Mouse (Mus musculus) G1E (cell line): ENCODE measurements around the gene Spib. TPM values are rescaled to one million over a fixed set of nuclear protein-coding genes. Genes with fewer than 3 reads are reported as not detected.

ENCODE experiments used
- ATAC-seq: 2 replicates; pipeline ENCODE4 v1.8.0; 2016; ENCODE audit warnings: mild to moderate bottlenecking; ENCODE audit not compliant: insufficient number of reproducible peaks, poor library complexity, low FRiP score, severe bottlenecking; ENCODE audit errors: extremely low read depth
- DNase-seq: peaks from one replicate; pipeline ENCODE4 v3.0.0; 2012; ENCODE audit warnings: low spot score
- H3K27me3 ChIP-seq: 2 replicates; pipeline ENCODE4 v1.6.1; 2012; ENCODE audit warnings: mild to moderate bottlenecking, low read length, inconsistent platforms; ENCODE audit not compliant: insufficient read depth
- H3K36me3 ChIP-seq: replicated peaks from 2 replicates; pipeline ENCODE3; 2012; ENCODE audit warnings: mild to moderate bottlenecking, inconsistent platforms
- H3K4me1 ChIP-seq: 2 replicates; pipeline ENCODE4 v1.6.1; 2012; ENCODE audit warnings: low read depth, low read length, inconsistent platforms, mixed read lengths; ENCODE audit not compliant: insufficient read depth
- H3K4me3 ChIP-seq: 2 replicates; pipeline ENCODE4 v1.5.1; 2012; ENCODE audit warnings: low read depth, mild to moderate bottlenecking, inconsistent platforms, low read length, moderate library complexity, mixed read lengths
- H3K9me3 ChIP-seq: replicated peaks from 2 replicates; pipeline ENCODE4 v1.6.1; 2012; ENCODE audit warnings: inconsistent platforms
- CTCF ChIP-seq: IDR thresholded peaks from 2 replicates; pipeline ENCODE4 v1.5.1; 2012; ENCODE audit warnings: low read depth, low read length, inconsistent platforms, mixed read lengths
- GATA1 ChIP-seq: IDR thresholded peaks from 2 replicates; pipeline ENCODE4 v1.6.1; 2012; ENCODE audit warnings: borderline replicate concordance, low read length, inconsistent platforms, mixed read lengths
- GATA2 ChIP-seq: IDR thresholded peaks from 2 replicates; pipeline ENCODE4 v1.6.1; 2012; ENCODE audit warnings: low read depth, low read length, inconsistent platforms, borderline replicate concordance
- POLR2AphosphoS5 ChIP-seq: IDR thresholded peaks from 2 replicates; pipeline ENCODE4 v1.6.1; 2012; ENCODE audit warnings: low read depth, low read length, inconsistent platforms; ENCODE audit not compliant: insufficient replicate concordance
- TAL1 ChIP-seq: conservative IDR thresholded peaks from 2 replicates; pipeline ENCODE4 v1.6.1; 2012; ENCODE audit warnings: low read depth, low read length, inconsistent platforms, mixed read lengths
- polyA plus RNA-seq: library from polyadenylated mRNA; stranded (reverse); fragments of >175 nt; gene quantifications from 2 replicates; pipeline ENCODE4 v1.2.3, GENCODE M21; 2012
- total RNA-seq, 2 experiments: library from RNA; stranded (forward) in 1 of 2; stranded (reverse) in 1 of 2; fragments of 200-1000 nt in 1 of 2; fragments of >200 nt in 1 of 2; fragmentation: Nextera tagmentation in 1 of 2; gene quantifications; 2 replicates each; pipeline ENCODE4 v1.2.3; 2014 to 2017

The Spib gene
- total and polyA plus RNA-seq, 3 experiments, result not detected

- TF ChIP-seq GATA2 (no peak), GATA1 (no peak), POLR2AphosphoS5 (no peak), TAL1 (no peak), CTCF (no peak)
- DNase-seq (no peak), ATAC-seq (no peak)
- Histone ChIP-seq H3K4me1 (peaks cover 33% of the 10 kb centered on the region), H3K36me3 (peaks cover 18% of the 10 kb centered on the region), H3K27me3 (peaks cover 11% of the 10 kb centered on the region; the same call in 1 of the 2 replicates), H3K9me3 (no peaks in the 10 kb centered on the region), H3K4me3 (no peak overlapping the region)
Observed at GRCm38 (mm10) chr7:44498922-44499321, 32.9 kb downstream of the Spib start.

DNA sequence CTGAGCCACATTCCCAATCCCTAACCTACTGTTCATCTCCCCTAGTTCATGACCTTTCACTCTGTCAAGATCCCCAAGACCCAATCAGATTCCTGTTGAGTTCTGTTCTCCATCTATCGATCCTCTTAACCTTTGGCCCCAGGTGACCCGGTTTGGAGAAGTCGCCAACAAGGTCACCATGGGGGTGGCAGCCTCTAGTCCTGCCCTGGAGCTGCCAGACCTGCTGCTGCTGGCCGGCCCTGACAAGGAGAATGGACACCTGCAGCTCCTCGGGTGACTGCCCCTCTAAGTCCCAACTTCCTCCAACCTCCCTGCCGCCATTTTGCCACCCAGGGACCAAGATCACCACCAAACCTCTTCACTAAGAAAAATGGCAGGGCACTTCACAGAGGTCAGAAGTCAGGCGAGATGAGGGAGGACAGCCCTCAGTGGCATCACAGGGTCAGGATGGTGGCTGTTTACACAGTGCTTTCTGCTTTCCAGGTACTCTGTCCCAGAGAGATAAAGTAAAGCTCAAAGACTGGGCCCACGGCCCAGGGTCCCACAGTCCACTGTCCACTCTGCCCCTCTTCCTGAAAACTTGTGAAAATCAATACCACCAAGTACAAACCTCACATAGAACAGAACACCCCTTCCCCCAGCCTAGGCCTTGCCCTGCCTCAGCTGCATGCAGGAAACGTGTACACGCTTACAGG lies 34.4 kb downstream of the Spib start:
- peaks cover 33% of the 10 kb centered on the region for H3K4me1 ChIP-seq
- no peak for TF ChIP-seq GATA1
- no peak for TF ChIP-seq GATA2
- no peak for TF ChIP-seq CTCF
- TF ChIP-seq POLR2AphosphoS5, result no peak
- no peak for TF ChIP-seq TAL1
- ATAC-seq (no peak), DNase-seq (no peak)
- H3K27me3 ChIP-seq, result no peaks in the 10 kb centered on the region
- H3K9me3 ChIP-seq, result no peaks in the 10 kb centered on the region
- peak overlapping the region; percentile 85; the same call in 1 of the 2 replicates for H3K4me3 ChIP-seq
- peaks cover 32% of the 10 kb centered on the region for H3K36me3 ChIP-seq

DNA sequence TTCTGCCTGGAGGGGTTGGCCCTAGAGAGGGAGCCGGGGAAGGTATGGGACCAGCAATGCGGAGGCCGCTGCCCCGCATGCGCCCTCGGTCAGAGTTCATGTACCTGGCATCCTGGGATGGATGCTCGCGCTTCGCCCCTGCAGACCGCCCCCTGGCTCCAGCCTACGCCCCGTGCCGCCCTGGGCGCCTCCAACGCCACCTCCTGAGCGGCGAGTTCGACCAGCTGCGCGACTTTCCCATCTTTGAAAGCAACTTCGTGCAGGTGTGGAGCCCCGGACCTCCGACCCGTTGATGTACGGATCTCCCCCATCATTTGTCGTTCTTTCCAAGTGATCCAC lies 35.1 kb downstream of the Spib start:
- H3K36me3 ChIP-seq, result peaks cover 39% of the 10 kb centered on the region
- peaks cover 33% of the 10 kb centered on the region for H3K4me1 ChIP-seq
- H3K4me3 ChIP-seq, result peak overlapping the region; percentile 85
- ATAC-seq, result no peak
- TF ChIP-seq CTCF, result no peak
- no peak for TF ChIP-seq GATA1
- TF ChIP-seq POLR2AphosphoS5, result 0 out of 2 replicates have a peak, but pooled peaks have one; percentile 30
- DNase-seq, result no peak
- no peaks in the 10 kb centered on the region for H3K9me3 ChIP-seq
- no peaks in the 10 kb centered on the region for H3K27me3 ChIP-seq

DNA sequence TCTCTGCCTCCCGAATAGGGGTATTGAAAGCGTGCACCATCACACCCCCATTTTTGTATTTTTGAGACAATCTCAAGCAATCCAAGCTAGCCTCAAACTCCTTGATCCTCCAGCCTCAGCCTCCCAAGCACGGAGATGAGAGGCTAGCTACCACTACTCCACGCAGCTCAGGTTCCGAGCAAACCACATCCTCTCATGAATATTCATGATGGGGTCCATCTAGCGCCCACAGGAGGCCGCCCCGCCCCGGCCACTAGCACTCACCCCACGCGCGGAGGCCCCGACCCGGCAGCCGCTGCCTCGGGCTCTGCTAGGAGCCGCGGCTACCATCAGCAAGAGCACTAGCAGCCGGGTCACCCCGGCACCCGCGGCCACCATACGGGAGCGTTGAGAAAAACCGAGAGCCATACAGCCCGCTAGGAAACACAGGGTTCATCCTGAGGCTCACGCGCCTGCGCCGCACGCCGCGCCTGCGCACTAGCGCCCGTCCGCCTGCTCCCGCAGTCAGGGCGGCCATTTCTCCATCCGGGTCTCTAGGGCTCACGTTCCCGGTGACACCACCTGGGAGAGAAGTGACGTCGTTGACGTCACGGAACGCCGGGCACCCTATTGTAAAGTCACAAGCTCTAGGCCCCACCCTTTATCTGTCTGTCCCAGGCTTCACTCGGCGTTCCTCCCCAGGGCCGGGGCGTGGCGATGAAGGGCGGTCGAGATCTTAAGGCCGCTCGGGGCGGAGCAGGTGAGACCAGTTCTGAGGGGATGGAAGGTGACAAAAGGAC lies 35.7 kb downstream of the Spib start, which contains the start of the genes Emc10 and Fam71e1:
Gene Emc10 (minus strand): TSS at position 538 of the 779 bp plus-strand sequence.
Gene Fam71e1 (plus strand): TSS at position 590 of the 779 bp plus-strand sequence.
- TF ChIP-seq TAL1, result no peak
- no peak for TF ChIP-seq POLR2AphosphoS5
- no peak for TF ChIP-seq GATA2
- no peak for TF ChIP-seq GATA1
- TF ChIP-seq CTCF, result no peak
- H3K4me1 ChIP-seq, result peaks cover 32% of the 10 kb centered on the region
- DNase-seq, result peak; percentile 100

GRCm38 (mm10) chr7:44495086-44495485 lies 36.8 kb downstream of the Spib start:
- no peak for ATAC-seq
- Histone ChIP-seq H3K4me1 (peaks cover 37% of the 10 kb centered on the region), H3K27me3 (no peaks in the 10 kb centered on the region), H3K9me3 (no peaks in the 10 kb centered on the region), H3K36me3 (peaks cover 56% of the 10 kb centered on the region), H3K4me3 (peak overlapping the region; percentile 85; the same call in 1 of the 2 replicates)
- no peak for TF ChIP-seq GATA1
- no peak for TF ChIP-seq POLR2AphosphoS5
- TF ChIP-seq GATA2, result no peak
- no peak for TF ChIP-seq CTCF
- TF ChIP-seq TAL1, result no peak
- no peak for DNase-seq

More for the DNA sequence above, 35.7 kb downstream of the Spib start, which contains the start of the genes Emc10 and Fam71e1:
- ATAC-seq, result peak; percentile 97
- Histone ChIP-seq H3K9me3 (no peaks in the 10 kb centered on the region), H3K4me3 (peak within 1 kb of the TSS; percentile 85), H3K27me3 (no peaks in the 10 kb centered on the region), H3K36me3 (peaks cover 45% of the 10 kb centered on the region)

DNA sequence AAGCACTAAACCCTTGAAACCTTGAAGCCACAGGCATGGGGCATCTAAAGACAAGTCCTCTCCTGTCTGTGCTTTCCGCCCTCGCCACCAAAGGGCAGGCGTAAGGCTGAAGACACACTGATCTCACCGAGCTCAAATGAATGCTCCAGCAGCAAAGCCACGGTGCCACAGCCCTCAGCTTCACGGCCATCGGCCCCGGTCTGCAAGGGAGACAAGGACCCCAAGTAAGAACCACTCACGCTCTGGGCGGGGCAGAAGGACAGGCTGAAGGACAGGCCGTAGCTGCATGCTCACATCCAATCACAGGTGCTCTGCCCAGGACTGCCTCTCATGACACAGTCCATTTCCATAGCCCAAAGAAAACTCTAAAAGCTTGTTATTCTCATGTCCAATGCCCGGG lies 37.2 kb downstream of the Spib start:
- no peaks in the 10 kb centered on the region for H3K9me3 ChIP-seq
- H3K36me3 ChIP-seq, result peaks cover 60% of the 10 kb centered on the region
- peak overlapping the region; percentile 85; the same call in 1 of the 2 replicates for H3K4me3 ChIP-seq
- no peak for DNase-seq
- no peak for ATAC-seq
- TF ChIP-seq TAL1, result no peak
- TF ChIP-seq POLR2AphosphoS5, result no peak
- TF ChIP-seq GATA2, result no peak
- no peak for TF ChIP-seq CTCF
- no peak for TF ChIP-seq GATA1
- H3K4me1 ChIP-seq, result peaks cover 37% of the 10 kb centered on the region
- no peaks in the 10 kb centered on the region for H3K27me3 ChIP-seq
